Mouse (Mus musculus) heart, embryonic 11.5 days (tissue): Measurements from ENCODE around the gene Ptprcap. TPM values are rescaled to one million over a fixed set of nuclear protein-coding genes. Genes with fewer than 3 reads are reported as not detected.

Experiments
- ATAC-seq: fragments of 200-750 bp; cut with Nextera tagmentation; replicated peaks from 2 replicates; pipeline ENCODE4 v1.8.0; 2017; ENCODE audit warnings: moderate library complexity; ENCODE audit not compliant: insufficient number of reproducible peaks, low FRiP score, low TSS enrichment
- H3K27ac ChIP-seq: fragments of 300-500 bp; sonication (generic); 2 replicates; pipeline ENCODE4 v1.5.1; 2014; ENCODE audit warnings: mild to moderate bottlenecking, low read depth, low read length
- H3K27me3 ChIP-seq: fragments of 300-500 bp; sonication (generic); 2 replicates; pipeline ENCODE4 v1.6.1; 2014; ENCODE audit warnings: mild to moderate bottlenecking, low read length, mixed read lengths; ENCODE audit not compliant: control insufficient read depth, insufficient read depth
- H3K36me3 ChIP-seq: fragments of 300-500 bp; sonication (generic); 2 replicates; pipeline ENCODE4 v1.6.1; 2014; ENCODE audit warnings: mild to moderate bottlenecking, low read length, moderate library complexity, mixed read lengths; ENCODE audit not compliant: control insufficient read depth, insufficient read depth
- H3K4me1 ChIP-seq: fragments of 300-500 bp; sonication (generic); 2 replicates; pipeline ENCODE4 v1.6.1; 2014; ENCODE audit warnings: low read length; ENCODE audit not compliant: control insufficient read depth, insufficient read depth
- H3K4me2 ChIP-seq: fragments of 300-500 bp; sonication (generic); 2 replicates; pipeline ENCODE4 v1.6.1; 2014; ENCODE audit warnings: mild to moderate bottlenecking, moderate library complexity
- H3K4me3 ChIP-seq: fragments of 300-500 bp; sonication (generic); 2 replicates; pipeline ENCODE4 v1.5.1; 2014; ENCODE audit warnings: low read depth, low read length
- H3K9ac ChIP-seq: fragments of 300-500 bp; sonication (generic); 2 replicates; pipeline ENCODE4 v1.6.1; 2014; ENCODE audit warnings: mild to moderate bottlenecking, low read depth, low read length, moderate library complexity
- H3K9me3 ChIP-seq: fragments of 300-500 bp; sonication (generic); replicated peaks from 2 replicates; pipeline ENCODE4 v1.6.1; 2016; ENCODE audit warnings: low read length; ENCODE audit not compliant: control insufficient read depth
- WGBS: fragments of 180-500 bp; shearing (Covaris S2); extraction: QIAGEN DNeasy Blood & Tissue Kit; methylation state at CpG from one replicate; pipeline ENCODE4 v1.1.7; 2014; ENCODE audit not compliant: insufficient replicate concordance; 5-methylcytosine and 5-hydroxymethylcytosine counted together
- polyA plus RNA-seq: library from polyadenylated mRNA; unstranded; fragments of >200 nt; fragmentation: Nextera tagmentation; extraction: Ambion mirVana; gene quantifications from 2 replicates; pipeline ENCODE4 v1.2.1, GENCODE M21; 2014

Gene Ptprcap
- polyA plus RNA-seq, 1 experiment from 2014 or later, result 1.7 TPM

- Histone ChIP-seq H3K4me1 (no peaks in the 10 kb centered on the region), H3K4me2 (no peak overlapping the region), H3K27ac (no peak overlapping the region), H3K9me3 (no peaks in the 10 kb centered on the region; the same call in 1 of the 2 replicates), H3K4me3 (no peak overlapping the region), H3K36me3 (no peaks in the 10 kb centered on the region), H3K9ac (no peak overlapping the region), H3K27me3 (no peaks in the 10 kb centered on the region)
- ATAC-seq, result no peak
- 83% methylated on average over 18 of the region's 18 CpGs for WGBS
Observed at GRCm38 (mm10) chr19:4142416-4143173, 10.8 kb upstream of the Ptprcap start.

GRCm38 (mm10) chr19:4143759-4144268 lies 9.6 kb upstream of the Ptprcap start, which contains the start of gene Cabp4:
Cabp4 (minus strand) TSS chr19:4144033.
- ATAC-seq, result no peak
- Histone ChIP-seq H3K27me3 (no peaks in the 10 kb centered on the region), H3K36me3 (no peaks in the 10 kb centered on the region), H3K4me3 (no peak within 1 kb of the TSS), H3K9ac (no peak within 1 kb of the TSS), H3K9me3 (no peaks in the 10 kb centered on the region; the same call in 1 of the 2 replicates), H3K4me2 (no peak within 1 kb of the TSS), H3K4me1 (peaks cover under 1% of the 10 kb centered on the region; the same call in 1 of the 2 replicates), H3K27ac (no peak within 1 kb of the TSS)
- WGBS, result 64% methylated on average over 7 of the region's 7 CpGs

- no peak for ATAC-seq
- no peaks in the 10 kb centered on the region for H3K36me3 ChIP-seq
- no peak overlapping the region for H3K4me3 ChIP-seq
- no peak overlapping the region for H3K9ac ChIP-seq
- peaks cover 7% of the 10 kb centered on the region for H3K4me1 ChIP-seq
- H3K27me3 ChIP-seq, result no peaks in the 10 kb centered on the region
- WGBS, result 72% methylated on average over 16 of the region's 16 CpGs
- H3K27ac ChIP-seq, result no peak overlapping the region
- no peaks in the 10 kb centered on the region; the same call in 1 of the 2 replicates for H3K9me3 ChIP-seq
- no peak overlapping the region for H3K4me2 ChIP-seq
Observed at GRCm38 (mm10) chr19:4144550-4145498, 8.6 kb upstream of the Ptprcap start.

- Histone ChIP-seq H3K9ac (no peak overlapping the region), H3K4me1 (peaks cover 7% of the 10 kb centered on the region), H3K27ac (no peak overlapping the region), H3K27me3 (no peaks in the 10 kb centered on the region), H3K36me3 (0 out of 2 replicates have a peak, but pooled peaks cover 4% of the 10 kb centered on the region), H3K4me3 (no peak overlapping the region), H3K9me3 (no peaks in the 10 kb centered on the region; the same call in 1 of the 2 replicates), H3K4me2 (no peak overlapping the region)
- ATAC-seq, result no peak
- 83% methylated on average over 5 of the region's 5 CpGs for WGBS
Observed at GRCm38 (mm10) chr19:4145936-4146335, 7.5 kb upstream of the Ptprcap start.

- Histone ChIP-seq H3K9ac (no peak overlapping the region), H3K27me3 (no peaks in the 10 kb centered on the region), H3K9me3 (no peaks in the 10 kb centered on the region; the same call in 1 of the 2 replicates), H3K27ac (no peak overlapping the region), H3K36me3 (0 out of 2 replicates have a peak, but pooled peaks cover 8% of the 10 kb centered on the region), H3K4me1 (peaks cover 7% of the 10 kb centered on the region), H3K4me3 (no peak overlapping the region), H3K4me2 (no peak overlapping the region)
- ATAC-seq, result no peak
- 59% methylated on average over 12 of the region's 12 CpGs for WGBS
Observed at GRCm38 (mm10) chr19:4146366-4147021, 6.9 kb upstream of the Ptprcap start.

- 51% methylated on average over 3 of the region's 3 CpGs for WGBS
- peaks cover 7% of the 10 kb centered on the region for H3K4me1 ChIP-seq
- no peaks in the 10 kb centered on the region for H3K27me3 ChIP-seq
- ATAC-seq, result no peak
- no peak overlapping the region for H3K4me3 ChIP-seq
- H3K4me2 ChIP-seq, result no peak overlapping the region
- H3K9ac ChIP-seq, result no peak overlapping the region
- H3K9me3 ChIP-seq, result no peaks in the 10 kb centered on the region; the same call in 1 of the 2 replicates
- no peak overlapping the region for H3K27ac ChIP-seq
- H3K36me3 ChIP-seq, result 0 out of 2 replicates have a peak, but pooled peaks cover 8% of the 10 kb centered on the region
Observed at GRCm38 (mm10) chr19:4147022-4147405, 6.4 kb upstream of the Ptprcap start.

DNA sequence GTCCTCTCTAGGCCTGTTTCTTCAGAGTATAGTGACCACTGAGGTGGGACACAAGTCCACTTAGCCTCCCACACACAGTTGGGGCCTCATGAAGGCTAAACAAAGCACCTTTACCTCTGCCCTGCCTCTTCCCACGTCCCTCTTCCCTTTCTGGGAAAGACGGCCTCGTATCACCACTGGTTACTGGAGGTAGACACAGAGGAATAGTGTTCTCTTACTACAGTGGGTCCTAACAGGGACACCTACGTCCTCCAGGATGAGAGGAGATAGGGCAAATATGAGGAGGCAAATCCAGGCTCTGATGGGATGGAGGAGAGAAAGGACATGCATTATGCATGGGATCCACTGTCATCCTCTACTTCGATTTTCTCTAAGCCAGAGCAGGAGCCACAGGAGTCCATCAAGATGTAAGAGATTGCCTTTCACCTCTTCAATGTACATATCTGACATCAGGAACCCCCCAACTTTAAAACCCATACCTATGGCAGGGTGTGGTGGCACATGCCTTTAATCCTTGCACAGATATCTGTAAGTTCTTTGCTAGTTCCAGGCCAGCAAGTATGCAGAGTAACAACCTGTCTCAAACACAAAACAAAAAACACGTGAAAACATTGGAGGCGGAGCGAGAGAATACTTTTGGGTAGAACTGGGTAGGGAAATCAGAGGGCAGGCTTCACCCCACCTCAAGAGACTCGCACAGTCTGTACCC lies 5.5 kb upstream of the Ptprcap start:
- peak overlapping the region; percentile 91 for H3K4me2 ChIP-seq
- no peak for ATAC-seq
- peak overlapping the region; percentile 94 for H3K9ac ChIP-seq
- H3K4me3 ChIP-seq, result peak overlapping the region; percentile 97
- WGBS, result 36% methylated on average over 9 of the region's 9 CpGs
- no peaks in the 10 kb centered on the region; the same call in 1 of the 2 replicates for H3K9me3 ChIP-seq
- H3K27me3 ChIP-seq, result no peaks in the 10 kb centered on the region
- H3K36me3 ChIP-seq, result peaks cover 12% of the 10 kb centered on the region; the same call in 1 of the 2 replicates
- peaks cover 7% of the 10 kb centered on the region for H3K4me1 ChIP-seq
- H3K27ac ChIP-seq, result no peak overlapping the region
